Mouse (Mus musculus) hindbrain, postnatal 0 days (tissue): ENCODE measurements at regions not wholly inside any gene's neighbourhood (a gene's known extent, or its start where the extent isn't known, plus 50 kb on each side); places are given as distances from the start of the nearest gene placed in this dataset.

Source experiments
- ATAC-seq: fragments of 200-750 bp; cut with Nextera tagmentation; 2 replicates; pipeline ENCODE4 v1.8.0; 2017; ENCODE audit warnings: mild to moderate bottlenecking, moderate TSS enrichment, moderate library complexity
- DNase-seq: peaks from one replicate; pipeline ENCODE4 v3.0.0-alpha.2; 2015; ENCODE audit warnings: low spot score
- H3K27ac ChIP-seq: fragments of 300-500 bp; sonication (generic); 2 replicates; pipeline ENCODE4 v1.5.1; 2014; ENCODE audit warnings: mild to moderate bottlenecking
- H3K27me3 ChIP-seq: fragments of 300-500 bp; sonication (generic); 2 replicates; pipeline ENCODE4 v1.6.1; 2014; ENCODE audit warnings: low read length, mixed read lengths; ENCODE audit not compliant: insufficient read depth
- H3K36me3 ChIP-seq: fragments of 300-500 bp; sonication (generic); 2 replicates; pipeline ENCODE4 v1.6.1; 2014; ENCODE audit warnings: low read length, mixed read lengths; ENCODE audit not compliant: insufficient read depth
- H3K4me1 ChIP-seq: fragments of 300-500 bp; sonication (generic); 2 replicates; pipeline ENCODE4 v1.6.1; 2014; ENCODE audit warnings: antibody characterized with exemption, low read length, mixed read lengths; ENCODE audit not compliant: insufficient read depth
- H3K4me2 ChIP-seq: fragments of 300-500 bp; sonication (generic); 2 replicates; pipeline ENCODE4 v1.6.1; 2014; ENCODE audit warnings: low read depth, mild to moderate bottlenecking, low read length, moderate library complexity, mixed read lengths
- H3K4me3 ChIP-seq: fragments of 300-500 bp; sonication (generic); 2 replicates; pipeline ENCODE4 v1.5.1; 2014; ENCODE audit warnings: low read length
- H3K9ac ChIP-seq: fragments of 300-500 bp; sonication (generic); replicated peaks from 2 replicates; pipeline ENCODE4 v1.6.1; 2014; ENCODE audit warnings: mild to moderate bottlenecking, low read length, moderate library complexity, mixed read lengths
- H3K9me3 ChIP-seq: fragments of 300-500 bp; sonication (generic); 2 replicates; pipeline ENCODE4 v1.6.1; 2016; ENCODE audit warnings: low read length, mixed read lengths
- CTCF ChIP-seq: IDR thresholded peaks from 2 replicates; pipeline ENCODE4 v1.5.1; 2016; ENCODE audit warnings: antibody characterized with exemption, control low read depth, low read depth
- WGBS: fragments of 180-500 bp; shearing (Covaris S2); extraction: QIAGEN DNeasy Blood & Tissue Kit; methylation state at CpG from one replicate; pipeline ENCODE4 v1.1.7; 2014; 5-methylcytosine and 5-hydroxymethylcytosine counted together

GRCm38 (mm10) chr3:65478215-65478614 is 50.0 kb upstream of the Tiparp start:
- Histone ChIP-seq H3K9ac (no peak overlapping the region), H3K4me3 (no peak overlapping the region), H3K36me3 (no peaks in the 10 kb centered on the region), H3K9me3 (no peaks in the 10 kb centered on the region), H3K4me2 (no peak overlapping the region), H3K27ac (no peak overlapping the region), H3K27me3 (no peaks in the 10 kb centered on the region), H3K4me1 (no peaks in the 10 kb centered on the region)
- DNase-seq (no peak), ATAC-seq (no peak)
- TF ChIP-seq CTCF, result no peak
- 91% methylated on average over 6 of the region's 6 CpGs for WGBS

- 83% methylated on average over 4 of the region's 4 CpGs for WGBS
- no peak for TF ChIP-seq CTCF
Measured at GRCm38 (mm10) chr3:65477111-65477510, 51.1 kb upstream of the Tiparp start.

GRCm38 (mm10) chr3:65476091-65476953 is 51.9 kb upstream of the Tiparp start:
- ATAC-seq (0 out of 2 replicates have a peak, but pooled peaks have one; percentile 35), DNase-seq (no peak)
- Histone ChIP-seq H3K4me3 (no peak overlapping the region), H3K4me2 (no peak overlapping the region), H3K27ac (no peak overlapping the region), H3K9ac (no peak overlapping the region), H3K4me1 (no peaks in the 10 kb centered on the region), H3K27me3 (no peaks in the 10 kb centered on the region), H3K36me3 (no peaks in the 10 kb centered on the region), H3K9me3 (no peaks in the 10 kb centered on the region)
- WGBS, result 88% methylated on average over 19 of the region's 19 CpGs
- no peak for TF ChIP-seq CTCF

More at GRCm38 (mm10) chr3:65477111-65477510, 51.1 kb upstream of the Tiparp start:
- H3K36me3 ChIP-seq, result no peaks in the 10 kb centered on the region
- H3K4me2 ChIP-seq, result no peak overlapping the region
- no peaks in the 10 kb centered on the region for H3K27me3 ChIP-seq
- no peaks in the 10 kb centered on the region for H3K4me1 ChIP-seq
- H3K4me3 ChIP-seq, result no peak overlapping the region
- H3K9ac ChIP-seq, result no peak overlapping the region
- no peaks in the 10 kb centered on the region for H3K9me3 ChIP-seq
- DNase-seq, result no peak
- ATAC-seq, result no peak
- H3K27ac ChIP-seq, result no peak overlapping the region

- peak; percentile 22 for DNase-seq
- ATAC-seq, result peak; percentile 79
- TF ChIP-seq CTCF, result no peak
- Histone ChIP-seq H3K27ac (no peak overlapping the region), H3K4me1 (no peaks in the 10 kb centered on the region), H3K9ac (no peak overlapping the region), H3K36me3 (no peaks in the 10 kb centered on the region), H3K4me3 (no peak overlapping the region), H3K4me2 (no peak overlapping the region), H3K27me3 (no peaks in the 10 kb centered on the region), H3K9me3 (no peaks in the 10 kb centered on the region)
- 28% methylated on average over 7 of the region's 7 CpGs for WGBS
Measured at GRCm38 (mm10) chr3:65474585-65474984, 53.6 kb upstream of the Tiparp start.

- DNase-seq, result no peak
- Histone ChIP-seq H3K4me2 (no peak overlapping the region), H3K4me1 (no peaks in the 10 kb centered on the region), H3K4me3 (no peak overlapping the region), H3K9me3 (no peaks in the 10 kb centered on the region), H3K9ac (no peak overlapping the region), H3K27me3 (no peaks in the 10 kb centered on the region), H3K27ac (no peak overlapping the region), H3K36me3 (no peaks in the 10 kb centered on the region)
- 83% methylated on average over 7 of the region's 7 CpGs for WGBS
- no peak for ATAC-seq
- no peak for TF ChIP-seq CTCF
Measured at GRCm38 (mm10) chr3:65471796-65472195, 56.4 kb upstream of the Tiparp start.

- peak; percentile 21 for DNase-seq
- no peaks in the 10 kb centered on the region for H3K36me3 ChIP-seq
- 67% methylated on average over 4 of the region's 4 CpGs for WGBS
Measured at GRCm38 (mm10) chr3:65469207-65469606, 59.0 kb upstream of the Tiparp start.

GRCm38 (mm10) chr3:65464769-65465168 is 63.4 kb upstream of the Tiparp start:
- no peak for ATAC-seq
- Histone ChIP-seq H3K27ac (no peak overlapping the region), H3K27me3 (no peaks in the 10 kb centered on the region)

More at GRCm38 (mm10) chr3:65469207-65469606, 59.0 kb upstream of the Tiparp start:
- H3K4me2 ChIP-seq, result no peak overlapping the region
- no peak for TF ChIP-seq CTCF
- no peak overlapping the region for H3K27ac ChIP-seq
- H3K9ac ChIP-seq, result no peak overlapping the region
- H3K27me3 ChIP-seq, result no peaks in the 10 kb centered on the region
- no peak for ATAC-seq
- H3K9me3 ChIP-seq, result no peaks in the 10 kb centered on the region
- H3K4me3 ChIP-seq, result no peak overlapping the region
- H3K4me1 ChIP-seq, result no peaks in the 10 kb centered on the region

More at GRCm38 (mm10) chr3:65464769-65465168, 63.4 kb upstream of the Tiparp start:
- Histone ChIP-seq H3K4me3 (no peak overlapping the region), H3K9me3 (no peaks in the 10 kb centered on the region), H3K36me3 (no peaks in the 10 kb centered on the region), H3K4me2 (no peak overlapping the region), H3K9ac (no peak overlapping the region), H3K4me1 (no peaks in the 10 kb centered on the region)
- no peak for DNase-seq
- WGBS, result 61% methylated on average over 5 of the region's 5 CpGs
- TF ChIP-seq CTCF, result no peak
